Mouse (Mus musculus): ENCODE data around the gene Klrb1b. TPM values are rescaled to one million over a fixed set of nuclear protein-coding genes. Genes with fewer than 3 reads are reported as not detected.

Klrb1b gene
- not detected in 2 replicates for polyA plus RNA-seq (2014; fragmentation: Nextera tagmentation; extraction: Ambion mirVana)

GRCm38 (mm10) chr6:128826132-128826531, at the start of gene Klrb1b, which contains the start of gene Gm44511:
Gene Klrb1b, minus strand, starts transcription at chr6:128826331.
Gene Gm44511, minus strand, starts transcription at chr6:128826315.
- Histone ChIP-seq H3K4me1 (ENCODE audit: control insufficient read depth, insufficient read depth, low read length) (no peaks in the 10 kb centered on the region), H3K4me2 (ENCODE audit: low read length) (no peak within 1 kb of the TSS), H3K9ac (ENCODE audit: low read length) (no peak within 1 kb of the TSS), H3K36me3 (ENCODE audit: control insufficient read depth, insufficient read depth, low read length) (no peaks in the 10 kb centered on the region), H3K27ac (ENCODE audit: low read depth, low read length) (no peak within 1 kb of the TSS), H3K4me3 (ENCODE audit: low read depth, low read length) (no peak within 1 kb of the TSS), H3K9me3 (replicated peaks; ENCODE audit: control insufficient read depth, low read length) (no peaks in the 10 kb centered on the region), H3K27me3 (replicated peaks; ENCODE audit: control insufficient read depth, insufficient read depth, low read length) (no peaks in the 10 kb centered on the region)
- DNase-seq (ENCODE audit: low spot score) (no peak), ATAC-seq (no peak)
- 86% methylated on average over 6 of the region's 6 CpGs for WGBS

DNA sequence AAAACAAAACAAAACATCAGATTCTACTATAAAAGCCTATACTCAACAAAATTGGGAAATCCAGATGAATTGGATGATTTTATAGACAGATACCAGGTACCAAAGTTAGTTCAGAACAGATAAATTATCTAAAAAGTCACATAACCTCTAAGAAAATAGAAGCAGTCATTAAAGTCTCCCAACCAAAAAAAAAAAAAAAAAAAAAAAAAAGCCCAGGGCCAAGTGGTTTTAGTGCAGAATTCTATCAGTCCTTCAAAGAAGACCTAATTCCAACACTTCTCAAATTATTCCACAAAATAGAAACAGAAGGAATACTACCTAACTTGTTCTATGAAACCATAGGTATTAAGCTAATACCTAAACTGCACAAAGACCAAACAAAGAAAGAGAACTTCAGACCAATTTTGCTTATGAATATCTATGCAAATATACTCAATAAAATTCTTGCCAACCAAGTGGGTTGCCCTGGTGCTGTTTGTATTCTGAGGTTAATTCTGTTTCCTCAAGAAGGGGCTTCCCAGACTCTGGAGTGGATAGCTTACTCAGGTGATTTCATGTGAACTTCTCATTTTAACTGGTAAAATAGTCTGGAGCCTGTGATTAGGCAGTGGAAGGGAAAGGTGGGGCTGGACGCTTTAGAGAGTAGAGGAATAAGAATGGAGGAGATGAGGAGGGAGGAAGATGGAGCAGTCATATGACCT, 45.9 kb upstream of the Klrb1b start:
- WGBS = 81% methylated on average over 1 of the region's 1 CpGs
- H3K9me3 ChIP-seq (replicated peaks; ENCODE audit: control insufficient read depth, low read length) = 0 out of 2 replicates have a peak, but pooled peaks cover 6% of the 10 kb centered on the region

GRCm38 (mm10) chr6:128868861-128869260, 42.7 kb upstream of the Klrb1b start:
- no peak overlapping the region for H3K4me3 ChIP-seq (ENCODE audit: low read depth, low read length)
- no peak overlapping the region for H3K9ac ChIP-seq (ENCODE audit: low read length)
- ATAC-seq (no peak), DNase-seq (ENCODE audit: low spot score) (no peak)
- no peaks in the 10 kb centered on the region for H3K36me3 ChIP-seq (ENCODE audit: control insufficient read depth, insufficient read depth, low read length)
- no peaks in the 10 kb centered on the region for H3K27me3 ChIP-seq (replicated peaks; ENCODE audit: control insufficient read depth, insufficient read depth, low read length)
- H3K27ac ChIP-seq (ENCODE audit: low read depth, low read length) = no peak overlapping the region
- WGBS = 12% methylated on average over 3 of the region's 3 CpGs
- no peak overlapping the region for H3K4me2 ChIP-seq (ENCODE audit: low read length)
- no peaks in the 10 kb centered on the region for H3K4me1 ChIP-seq (ENCODE audit: control insufficient read depth, insufficient read depth, low read length)
- H3K9me3 ChIP-seq (replicated peaks; ENCODE audit: control insufficient read depth, low read length) = no peaks in the 10 kb centered on the region

More for the DNA sequence above, 45.9 kb upstream of the Klrb1b start:
- Histone ChIP-seq H3K36me3 (ENCODE audit: control insufficient read depth, insufficient read depth, low read length) (no peaks in the 10 kb centered on the region), H3K27me3 (replicated peaks; ENCODE audit: control insufficient read depth, insufficient read depth, low read length) (no peaks in the 10 kb centered on the region), H3K4me3 (ENCODE audit: low read depth, low read length) (no peak overlapping the region), H3K4me2 (ENCODE audit: low read length) (no peak overlapping the region), H3K9ac (ENCODE audit: low read length) (no peak overlapping the region), H3K4me1 (ENCODE audit: control insufficient read depth, insufficient read depth, low read length) (no peaks in the 10 kb centered on the region), H3K27ac (ENCODE audit: low read depth, low read length) (no peak overlapping the region)
- ATAC-seq (no peak), DNase-seq (ENCODE audit: low spot score) (no peak)

DNA sequence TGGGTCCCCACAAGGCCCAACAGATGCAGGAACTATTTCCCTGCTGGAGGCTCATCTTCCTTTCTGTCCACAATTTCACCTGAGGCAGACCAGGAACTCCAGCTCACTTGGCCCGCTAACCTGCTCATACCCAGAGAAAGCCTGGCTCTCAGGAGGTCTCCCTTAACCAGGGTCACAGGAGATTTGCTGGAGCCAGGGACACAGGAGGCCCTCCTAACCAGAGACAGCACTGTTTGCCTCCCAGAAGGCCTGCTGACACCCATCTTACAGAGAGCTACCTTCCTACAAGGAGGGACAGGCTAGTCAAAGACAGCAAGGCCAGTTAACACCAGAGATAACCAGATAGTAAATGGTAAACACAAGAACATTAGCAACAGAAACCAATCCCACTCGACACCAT, 31.8 kb upstream of the Klrb1b start:
- Histone ChIP-seq H3K4me1 (ENCODE audit: control insufficient read depth, insufficient read depth, low read length) (no peaks in the 10 kb centered on the region), H3K27ac (ENCODE audit: low read depth, low read length) (no peak overlapping the region), H3K9ac (ENCODE audit: low read length) (no peak overlapping the region), H3K9me3 (replicated peaks; ENCODE audit: control insufficient read depth, low read length) (no peaks in the 10 kb centered on the region), H3K27me3 (replicated peaks; ENCODE audit: control insufficient read depth, insufficient read depth, low read length) (no peaks in the 10 kb centered on the region), H3K36me3 (ENCODE audit: control insufficient read depth, insufficient read depth, low read length) (no peaks in the 10 kb centered on the region), H3K4me2 (ENCODE audit: low read length) (no peak overlapping the region), H3K4me3 (ENCODE audit: low read depth, low read length) (no peak overlapping the region)
- DNase-seq (ENCODE audit: low spot score) (no peak), ATAC-seq (no peak)
- 86% methylated on average over 2 of the region's 2 CpGs for WGBS

- no peak overlapping the region for H3K4me2 ChIP-seq (ENCODE audit: low read length)
- DNase-seq (ENCODE audit: low spot score) (peak; percentile 73), ATAC-seq (peak; percentile 54)
- H3K27ac ChIP-seq (ENCODE audit: low read depth, low read length) = no peak overlapping the region
- no peak overlapping the region for H3K9ac ChIP-seq (ENCODE audit: low read length)
- H3K4me3 ChIP-seq (ENCODE audit: low read depth, low read length) = no peak overlapping the region
- no peaks in the 10 kb centered on the region for H3K4me1 ChIP-seq (ENCODE audit: control insufficient read depth, insufficient read depth, low read length)
- no peaks in the 10 kb centered on the region for H3K36me3 ChIP-seq (ENCODE audit: control insufficient read depth, insufficient read depth, low read length)
- WGBS = 44% methylated on average over 5 of the region's 5 CpGs
- H3K27me3 ChIP-seq (replicated peaks; ENCODE audit: control insufficient read depth, insufficient read depth, low read length) = no peaks in the 10 kb centered on the region
- no peaks in the 10 kb centered on the region for H3K9me3 ChIP-seq (replicated peaks; ENCODE audit: control insufficient read depth, low read length)
These were observed 30.1 kb upstream of the Klrb1b start for GRCm38 (mm10) chr6:128856250-128856649.

DNA sequence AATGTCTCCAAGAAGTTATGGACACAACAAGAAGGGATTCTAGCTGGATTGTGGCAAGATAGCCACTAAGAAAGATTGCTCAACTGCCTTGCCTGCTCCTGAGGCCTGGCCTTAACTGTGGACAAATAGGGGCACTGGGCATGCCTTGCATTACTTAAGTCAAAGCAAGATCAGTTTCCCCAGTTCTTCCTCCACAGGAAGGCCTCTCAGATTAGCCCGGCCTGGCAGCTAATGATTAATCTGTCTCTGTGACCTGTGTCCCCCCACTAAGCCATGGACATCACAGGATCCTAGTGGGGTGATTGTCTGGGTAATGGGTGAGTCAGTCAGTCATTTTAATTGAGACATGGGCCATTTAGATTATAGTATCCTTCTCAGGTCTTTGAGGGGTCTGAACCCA, 29.3 kb upstream of the Klrb1b start:
- no peak overlapping the region for H3K4me3 ChIP-seq (ENCODE audit: low read depth, low read length)
- ATAC-seq (no peak), DNase-seq (ENCODE audit: low spot score) (no peak)
- H3K27ac ChIP-seq (ENCODE audit: low read depth, low read length) = no peak overlapping the region
- H3K4me2 ChIP-seq (ENCODE audit: low read length) = no peak overlapping the region
- H3K9me3 ChIP-seq (replicated peaks; ENCODE audit: control insufficient read depth, low read length) = no peaks in the 10 kb centered on the region
- no peaks in the 10 kb centered on the region for H3K27me3 ChIP-seq (replicated peaks; ENCODE audit: control insufficient read depth, insufficient read depth, low read length)
- H3K9ac ChIP-seq (ENCODE audit: low read length) = no peak overlapping the region
- no peaks in the 10 kb centered on the region for H3K36me3 ChIP-seq (ENCODE audit: control insufficient read depth, insufficient read depth, low read length)
- WGBS = 81% methylated on average over 1 of the region's 1 CpGs
- no peaks in the 10 kb centered on the region for H3K4me1 ChIP-seq (ENCODE audit: control insufficient read depth, insufficient read depth, low read length)

DNA sequence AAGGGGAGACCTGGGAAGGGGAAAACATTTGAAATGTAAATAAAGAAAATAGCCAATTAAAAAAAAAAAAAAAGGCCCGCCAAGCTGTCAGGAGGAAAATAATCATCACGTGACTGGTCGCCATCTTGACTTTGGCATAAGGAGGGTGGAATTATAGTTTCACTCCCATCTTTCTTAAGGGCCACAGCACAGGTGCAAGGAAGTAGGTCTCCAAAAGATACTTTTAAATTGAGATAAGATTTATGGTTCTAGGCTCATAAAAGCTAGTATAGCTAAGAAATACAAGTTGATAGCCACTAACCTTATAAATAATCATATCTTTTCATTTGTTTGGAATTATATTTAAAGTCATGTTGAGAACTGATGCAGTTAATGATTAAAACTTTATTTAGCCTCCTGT, 28.8 kb upstream of the Klrb1b start:
- H3K4me2 ChIP-seq (ENCODE audit: low read length) = no peak overlapping the region
- H3K4me1 ChIP-seq (ENCODE audit: control insufficient read depth, insufficient read depth, low read length) = no peaks in the 10 kb centered on the region
- DNase-seq (ENCODE audit: low spot score) (no peak), ATAC-seq (no peak)
- no peaks in the 10 kb centered on the region for H3K27me3 ChIP-seq (replicated peaks; ENCODE audit: control insufficient read depth, insufficient read depth, low read length)
- 94% methylated on average over 3 of the region's 3 CpGs for WGBS
- H3K4me3 ChIP-seq (ENCODE audit: low read depth, low read length) = no peak overlapping the region
- H3K9me3 ChIP-seq (replicated peaks; ENCODE audit: control insufficient read depth, low read length) = no peaks in the 10 kb centered on the region
- no peaks in the 10 kb centered on the region for H3K36me3 ChIP-seq (ENCODE audit: control insufficient read depth, insufficient read depth, low read length)
- no peak overlapping the region for H3K9ac ChIP-seq (ENCODE audit: low read length)
- no peak overlapping the region for H3K27ac ChIP-seq (ENCODE audit: low read depth, low read length)

- Histone ChIP-seq H3K4me1 (ENCODE audit: control insufficient read depth, insufficient read depth, low read length) (no peaks in the 10 kb centered on the region), H3K36me3 (ENCODE audit: control insufficient read depth, insufficient read depth, low read length) (no peaks in the 10 kb centered on the region), H3K9ac (ENCODE audit: low read length) (no peak overlapping the region), H3K4me2 (ENCODE audit: low read length) (peak overlapping the region; percentile 2; the same call in 1 of the 2 replicates), H3K27ac (ENCODE audit: low read depth, low read length) (no peak overlapping the region), H3K9me3 (replicated peaks; ENCODE audit: control insufficient read depth, low read length) (no peaks in the 10 kb centered on the region), H3K4me3 (ENCODE audit: low read depth, low read length) (no peak overlapping the region), H3K27me3 (replicated peaks; ENCODE audit: control insufficient read depth, insufficient read depth, low read length) (no peaks in the 10 kb centered on the region)
- DNase-seq (ENCODE audit: low spot score) = peak; percentile 76
- peak; percentile 73 for ATAC-seq
- WGBS = 42% methylated on average over 12 of the region's 12 CpGs
These were observed 28.1 kb upstream of the Klrb1b start for GRCm38 (mm10) chr6:128854024-128854820.

- H3K4me1 ChIP-seq (ENCODE audit: control insufficient read depth, insufficient read depth, low read length) = no peaks in the 10 kb centered on the region
- 99% methylated on average over 3 of the region's 3 CpGs for WGBS
- DNase-seq (ENCODE audit: low spot score) (no peak), ATAC-seq (no peak)
- H3K4me2 ChIP-seq (ENCODE audit: low read length) = no peak overlapping the region
- no peaks in the 10 kb centered on the region for H3K27me3 ChIP-seq (replicated peaks; ENCODE audit: control insufficient read depth, insufficient read depth, low read length)
- no peak overlapping the region for H3K9ac ChIP-seq (ENCODE audit: low read length)
- no peaks in the 10 kb centered on the region for H3K36me3 ChIP-seq (ENCODE audit: control insufficient read depth, insufficient read depth, low read length)
- no peaks in the 10 kb centered on the region for H3K9me3 ChIP-seq (replicated peaks; ENCODE audit: control insufficient read depth, low read length)
- H3K4me3 ChIP-seq (ENCODE audit: low read depth, low read length) = no peak overlapping the region
- no peak overlapping the region for H3K27ac ChIP-seq (ENCODE audit: low read depth, low read length)
These were observed 26.6 kb upstream of the Klrb1b start for GRCm38 (mm10) chr6:128852766-128853165.
